Mouse (Mus musculus): ENCODE measurements at regions not wholly inside any gene's neighbourhood (a gene's known extent, or its start where the extent isn't known, plus 50 kb on each side); places are given as distances from the start of the nearest gene placed in this dataset.
A peak's percentile ranks its signal among the peaks of the same experiment; 100 is the strongest.

- H3K9me3 ChIP-seq (ENCODE audit: control insufficient read depth, low read length), result no peaks in the 10 kb centered on the region
- no peak for ATAC-seq (ENCODE audit: insufficient number of reproducible peaks, low FRiP score, low TSS enrichment, low read depth)
- no peak overlapping the region for H3K4me3 ChIP-seq (ENCODE audit: low read depth, low read length)
- no peak overlapping the region for H3K4me2 ChIP-seq (ENCODE audit: low read depth, severe bottlenecking)
- DNase-seq (ENCODE audit: low spot score), result no peak
- no peaks in the 10 kb centered on the region for H3K4me1 ChIP-seq (ENCODE audit: control insufficient read depth, insufficient read depth, low read length)
- no peaks in the 10 kb centered on the region for H3K27me3 ChIP-seq (ENCODE audit: control insufficient read depth, insufficient read depth, low read length)
- 78% methylated on average over 3 of the region's 3 CpGs for WGBS
- H3K27ac ChIP-seq (replicated peaks; ENCODE audit: low read depth, low read length), result no peak overlapping the region
- no peaks in the 10 kb centered on the region for H3K36me3 ChIP-seq (ENCODE audit: control insufficient read depth, insufficient read depth, low read length)
- no peak overlapping the region for H3K9ac ChIP-seq (ENCODE audit: low read length)
Observed at GRCm38 (mm10) chr13:111860931-111861330, 52.1 kb upstream of the Map3k1 start.

GRCm38 (mm10) chr13:111862316-111862715, 53.5 kb upstream of the Map3k1 start:
- no peaks in the 10 kb centered on the region for H3K4me1 ChIP-seq (ENCODE audit: control insufficient read depth, insufficient read depth, low read length)
- no peak for ATAC-seq (ENCODE audit: insufficient number of reproducible peaks, low FRiP score, low TSS enrichment, low read depth)
- DNase-seq (ENCODE audit: low spot score), result no peak
- WGBS, result 87% methylated on average over 8 of the region's 8 CpGs
- H3K9ac ChIP-seq (ENCODE audit: low read length), result no peak overlapping the region
- no peaks in the 10 kb centered on the region for H3K36me3 ChIP-seq (ENCODE audit: control insufficient read depth, insufficient read depth, low read length)
- no peak overlapping the region for H3K4me2 ChIP-seq (ENCODE audit: low read depth, severe bottlenecking)
- no peak overlapping the region for H3K27ac ChIP-seq (replicated peaks; ENCODE audit: low read depth, low read length)
- H3K27me3 ChIP-seq (ENCODE audit: control insufficient read depth, insufficient read depth, low read length), result no peaks in the 10 kb centered on the region
- H3K4me3 ChIP-seq (ENCODE audit: low read depth, low read length), result no peak overlapping the region
- H3K9me3 ChIP-seq (ENCODE audit: control insufficient read depth, low read length), result no peaks in the 10 kb centered on the region

DNA sequence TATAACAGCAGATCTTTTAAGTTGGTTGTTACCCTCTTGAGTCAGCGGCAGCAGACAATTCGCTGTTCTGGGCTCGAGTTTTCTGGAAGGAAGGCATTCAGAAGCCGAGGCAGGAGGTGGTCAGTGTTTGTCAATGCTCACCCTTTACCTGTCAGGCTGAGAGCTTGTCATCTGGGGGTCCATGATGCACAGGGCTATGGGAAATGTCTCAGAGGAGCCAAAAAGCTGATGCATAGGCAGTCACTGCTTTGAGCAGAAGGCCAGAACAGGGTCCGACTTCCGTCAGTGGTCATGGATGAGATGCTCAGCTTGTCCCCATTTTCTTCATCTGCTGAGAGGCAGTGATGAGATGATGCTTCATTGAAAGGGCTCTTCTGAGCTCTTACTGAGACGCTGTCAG, 57.2 kb upstream of the Map3k1 start:
- DNase-seq (ENCODE audit: low spot score), result no peak
- no peak overlapping the region for H3K9ac ChIP-seq (ENCODE audit: low read length)
- 91% methylated on average over 7 of the region's 7 CpGs for WGBS

DNA sequence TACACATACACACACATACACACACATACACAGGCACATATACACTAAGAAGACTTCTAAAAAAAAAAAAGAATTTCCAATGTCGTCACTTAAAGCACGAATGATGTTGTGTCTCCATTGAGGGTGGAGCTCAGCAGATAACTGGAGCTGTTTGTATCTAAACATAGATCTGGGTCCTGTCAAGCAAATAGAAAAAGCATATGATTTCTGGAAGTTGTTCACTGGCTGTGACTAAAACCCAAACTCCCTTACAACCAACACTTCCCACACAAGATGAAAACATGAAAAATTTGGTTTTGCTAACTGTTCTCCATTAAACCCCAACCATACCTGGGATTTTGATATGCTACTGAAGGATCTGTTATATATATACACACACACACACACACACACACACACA, 58.5 kb upstream of the Map3k1 start:
- no peak overlapping the region for H3K9ac ChIP-seq (ENCODE audit: low read length)
- H3K4me3 ChIP-seq (ENCODE audit: low read depth, low read length), result no peak overlapping the region
- DNase-seq (ENCODE audit: low spot score) (no peak), ATAC-seq (ENCODE audit: insufficient number of reproducible peaks, low FRiP score, low TSS enrichment, low read depth) (no peak)
- H3K27me3 ChIP-seq (ENCODE audit: control insufficient read depth, insufficient read depth, low read length), result no peaks in the 10 kb centered on the region
- H3K9me3 ChIP-seq (ENCODE audit: control insufficient read depth, low read length), result no peaks in the 10 kb centered on the region
- peaks cover 4% of the 10 kb centered on the region; the same call in 1 of the 2 replicates for H3K4me1 ChIP-seq (ENCODE audit: control insufficient read depth, insufficient read depth, low read length)
- 86% methylated on average over 2 of the region's 2 CpGs for whole genome bisulfite sequencing
- no peaks in the 10 kb centered on the region for H3K36me3 ChIP-seq (ENCODE audit: control insufficient read depth, insufficient read depth, low read length)
- H3K27ac ChIP-seq (replicated peaks; ENCODE audit: low read depth, low read length), result no peak overlapping the region
- no peak overlapping the region for H3K4me2 ChIP-seq (ENCODE audit: low read depth, severe bottlenecking)

More for the DNA sequence above, 57.2 kb upstream of the Map3k1 start:
- peaks cover 4% of the 10 kb centered on the region; the same call in 1 of the 2 replicates for H3K4me1 ChIP-seq (ENCODE audit: control insufficient read depth, insufficient read depth, low read length)
- H3K27ac ChIP-seq (replicated peaks; ENCODE audit: low read depth, low read length), result no peak overlapping the region
- no peak overlapping the region for H3K4me3 ChIP-seq (ENCODE audit: low read depth, low read length)
- no peak overlapping the region for H3K4me2 ChIP-seq (ENCODE audit: low read depth, severe bottlenecking)
- no peaks in the 10 kb centered on the region for H3K9me3 ChIP-seq (ENCODE audit: control insufficient read depth, low read length)
- H3K36me3 ChIP-seq (ENCODE audit: control insufficient read depth, insufficient read depth, low read length), result no peaks in the 10 kb centered on the region
- no peak for ATAC-seq (ENCODE audit: insufficient number of reproducible peaks, low FRiP score, low TSS enrichment, low read depth)
- H3K27me3 ChIP-seq (ENCODE audit: control insufficient read depth, insufficient read depth, low read length), result no peaks in the 10 kb centered on the region

GRCm38 (mm10) chr13:111867763-111868725, 59.3 kb upstream of the Map3k1 start:
- 0 out of 2 replicates have a peak overlapping the region, but pooled peaks have one; percentile 5 for H3K9ac ChIP-seq (ENCODE audit: low read length)
- DNase-seq (ENCODE audit: low spot score), result peak; percentile 62
- no peaks in the 10 kb centered on the region for H3K27me3 ChIP-seq (ENCODE audit: control insufficient read depth, insufficient read depth, low read length)

DNA sequence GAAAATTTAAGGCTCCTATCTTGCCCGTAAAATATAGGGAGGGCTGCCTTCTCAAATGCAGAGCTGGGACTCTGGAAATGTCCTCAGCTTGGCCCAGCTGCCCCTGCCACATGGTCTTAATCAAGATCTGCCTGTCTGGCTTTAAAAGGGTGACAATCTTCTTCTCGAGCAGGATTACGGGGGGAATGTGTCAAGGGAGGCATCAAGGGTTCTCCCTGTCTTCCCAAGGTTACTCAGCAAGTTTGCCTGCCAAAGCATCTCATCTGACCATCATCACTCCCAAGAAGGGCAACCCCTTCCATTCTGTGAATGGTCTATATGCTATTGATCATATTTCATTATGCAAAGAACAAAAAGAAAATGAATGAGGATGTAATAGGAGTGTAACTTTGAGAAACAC, 60.2 kb upstream of the Map3k1 start:
- Histone ChIP-seq H3K27ac (replicated peaks; ENCODE audit: low read depth, low read length) (no peak overlapping the region), H3K27me3 (ENCODE audit: control insufficient read depth, insufficient read depth, low read length) (no peaks in the 10 kb centered on the region), H3K4me2 (ENCODE audit: low read depth, severe bottlenecking) (no peak overlapping the region), H3K9me3 (ENCODE audit: control insufficient read depth, low read length) (no peaks in the 10 kb centered on the region; the same call in 1 of the 2 replicates), H3K4me3 (ENCODE audit: low read depth, low read length) (no peak overlapping the region), H3K4me1 (ENCODE audit: control insufficient read depth, insufficient read depth, low read length) (peaks cover 4% of the 10 kb centered on the region; the same call in 1 of the 2 replicates), H3K36me3 (ENCODE audit: control insufficient read depth, insufficient read depth, low read length) (no peaks in the 10 kb centered on the region), H3K9ac (ENCODE audit: low read length) (no peak overlapping the region)
- DNase-seq (ENCODE audit: low spot score), result no peak
- 15% methylated on average over 3 of the region's 3 CpGs for WGBS
- ATAC-seq (ENCODE audit: insufficient number of reproducible peaks, low FRiP score, low TSS enrichment, low read depth), result no peak

More at GRCm38 (mm10) chr13:111867763-111868725, 59.3 kb upstream of the Map3k1 start:
- WGBS, result 16% methylated on average over 31 of the region's 31 CpGs
- no peaks in the 10 kb centered on the region for H3K36me3 ChIP-seq (ENCODE audit: control insufficient read depth, insufficient read depth, low read length)
- peak overlapping the region; percentile 20 for H3K4me3 ChIP-seq (ENCODE audit: low read depth, low read length)
- ATAC-seq (ENCODE audit: insufficient number of reproducible peaks, low FRiP score, low TSS enrichment, low read depth), result peak; percentile 63
- 0 out of 2 replicates have a peak overlapping the region, but pooled peaks have one; percentile 5 for H3K27ac ChIP-seq (replicated peaks; ENCODE audit: low read depth, low read length)
- H3K4me1 ChIP-seq (ENCODE audit: control insufficient read depth, insufficient read depth, low read length), result peaks cover 4% of the 10 kb centered on the region; the same call in 1 of the 2 replicates
- H3K4me2 ChIP-seq (ENCODE audit: low read depth, severe bottlenecking), result peak overlapping the region; percentile 42
- no peaks in the 10 kb centered on the region for H3K9me3 ChIP-seq (ENCODE audit: control insufficient read depth, low read length)

DNA sequence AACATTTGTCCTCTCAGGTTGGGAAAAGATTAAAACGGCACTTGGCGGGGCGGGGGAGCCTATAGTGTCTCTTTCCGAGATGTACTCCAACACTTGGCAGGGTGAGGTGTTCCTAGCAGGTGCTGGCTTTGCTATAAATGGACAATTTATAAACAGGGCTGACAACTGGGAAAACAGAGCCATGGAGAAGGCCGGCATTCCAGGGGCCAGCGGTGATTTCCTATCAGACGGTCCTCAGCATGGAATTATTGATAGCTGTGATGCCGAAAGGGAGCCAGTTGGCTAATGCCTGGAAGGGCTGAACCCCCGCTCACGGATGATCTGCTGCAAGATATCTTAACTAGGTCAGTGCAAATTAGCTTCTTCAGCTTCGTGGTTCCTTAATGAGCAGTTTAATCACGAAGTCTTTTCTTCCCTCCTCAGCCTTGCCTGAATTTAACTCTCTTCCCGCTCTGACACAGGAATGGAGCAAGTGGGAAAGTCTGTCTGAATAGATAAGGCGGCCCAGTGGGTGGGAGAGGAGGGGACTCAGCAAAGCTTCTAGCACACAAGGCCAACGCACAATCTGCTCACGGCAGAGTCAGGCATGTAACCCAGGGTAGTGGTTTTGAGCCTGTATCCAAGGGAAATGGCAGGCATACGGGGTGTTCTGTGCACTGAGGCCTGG, 61.1 kb upstream of the Map3k1 start:
- Histone ChIP-seq H3K4me1 (ENCODE audit: control insufficient read depth, insufficient read depth, low read length) (peaks cover 4% of the 10 kb centered on the region; the same call in 1 of the 2 replicates), H3K27me3 (ENCODE audit: control insufficient read depth, insufficient read depth, low read length) (no peaks in the 10 kb centered on the region), H3K4me2 (ENCODE audit: low read depth, severe bottlenecking) (no peak overlapping the region), H3K36me3 (ENCODE audit: control insufficient read depth, insufficient read depth, low read length) (no peaks in the 10 kb centered on the region), H3K9me3 (ENCODE audit: control insufficient read depth, low read length) (no peaks in the 10 kb centered on the region; the same call in 1 of the 2 replicates), H3K4me3 (ENCODE audit: low read depth, low read length) (no peak overlapping the region), H3K9ac (ENCODE audit: low read length) (no peak overlapping the region), H3K27ac (replicated peaks; ENCODE audit: low read depth, low read length) (no peak overlapping the region)
- 51% methylated on average over 17 of the region's 17 CpGs for WGBS
- no peak for DNase-seq (ENCODE audit: low spot score)
- ATAC-seq (ENCODE audit: insufficient number of reproducible peaks, low FRiP score, low TSS enrichment, low read depth), result no peak

DNA sequence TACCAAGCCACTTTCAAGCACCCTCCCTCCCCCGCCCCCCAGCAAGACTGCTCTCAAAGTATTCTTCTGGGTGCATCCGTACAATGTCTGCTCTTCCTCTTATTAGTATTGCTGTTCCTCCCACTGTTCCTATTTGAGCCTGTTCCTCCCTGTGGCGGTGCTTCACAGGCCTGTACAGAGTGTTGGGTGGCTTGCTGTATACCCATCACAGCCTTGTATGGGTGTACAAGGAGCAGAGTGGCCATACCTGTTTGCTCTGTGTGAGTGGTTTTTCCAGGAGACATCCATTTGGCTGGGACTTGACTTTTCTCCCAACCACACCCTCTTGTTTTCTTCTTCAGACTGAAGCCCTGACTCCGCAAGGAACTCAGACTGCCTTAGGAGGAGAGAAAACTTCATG, 61.7 kb upstream of the Map3k1 start:
- ATAC-seq (ENCODE audit: insufficient number of reproducible peaks, low FRiP score, low TSS enrichment, low read depth) (no peak), DNase-seq (ENCODE audit: low spot score) (no peak)
- WGBS, result 95% methylated on average over 4 of the region's 4 CpGs
- H3K36me3 ChIP-seq (ENCODE audit: control insufficient read depth, insufficient read depth, low read length), result no peaks in the 10 kb centered on the region
- H3K27me3 ChIP-seq (ENCODE audit: control insufficient read depth, insufficient read depth, low read length), result no peaks in the 10 kb centered on the region
- no peak overlapping the region for H3K4me3 ChIP-seq (ENCODE audit: low read depth, low read length)
- H3K4me1 ChIP-seq (ENCODE audit: control insufficient read depth, insufficient read depth, low read length), result peaks cover 4% of the 10 kb centered on the region; the same call in 1 of the 2 replicates
- H3K27ac ChIP-seq (replicated peaks; ENCODE audit: low read depth, low read length), result no peak overlapping the region
- no peak overlapping the region for H3K9ac ChIP-seq (ENCODE audit: low read length)
- H3K9me3 ChIP-seq (ENCODE audit: control insufficient read depth, low read length), result no peaks in the 10 kb centered on the region; the same call in 1 of the 2 replicates
- H3K4me2 ChIP-seq (ENCODE audit: low read depth, severe bottlenecking), result no peak overlapping the region

Data from limb, embryonic 11.5 days (tissue).